Mouse (Mus musculus): ENCODE measurements around the gene Ccr5. TPM values are rescaled to one million over a fixed set of nuclear protein-coding genes. Genes with fewer than 3 reads are reported as not detected.

The Ccr5 gene
- 0.53 TPM for polyA plus RNA-seq (2014; fragmentation: Illumina TruSeq; extraction: RNeasy Lipid Tissue Mini Kit (QIAGEN cat#74804); ENCODE audit: low read depth, low replicate concordance)

GRCm38 (mm10) chr9:124121387-124122184, at the start of gene Ccr5:
Ccr5 (plus strand) TSS chr9:124121543.

DNA sequence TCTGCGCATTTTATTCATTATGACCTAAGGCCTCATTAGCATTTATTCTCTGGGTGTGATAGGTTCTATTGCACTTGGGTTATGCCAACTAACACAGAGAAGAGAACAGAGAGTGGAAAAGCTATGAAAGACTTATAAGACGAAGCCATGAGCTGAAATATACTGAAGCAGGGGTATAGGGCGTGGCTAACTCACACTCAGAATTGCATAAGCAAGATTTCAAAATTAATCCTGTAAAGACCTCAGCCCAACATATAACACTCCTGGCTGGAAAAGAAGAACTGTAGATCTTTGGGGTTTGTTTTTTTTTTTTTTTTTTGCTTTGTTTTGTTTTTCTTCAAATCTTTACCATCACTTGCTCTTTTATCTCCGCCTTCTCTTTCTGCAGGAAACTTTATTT, 19.6 kb upstream of the Ccr5 start, which contains the start of gene Ccr2:
Gene Ccr2 (plus strand): TSS at position 228 of the 400 bp plus-strand sequence.

Other genes with a start within 250 kb of the Ccr5 start
- gene Ccr1, start 152.9 kb upstream of the Ccr5 start, polyA plus RNA-seq (2014; fragmentation: Illumina TruSeq; extraction: RNeasy Lipid Tissue Mini Kit (QIAGEN cat#74804); ENCODE audit: low read depth, low replicate concordance): 0.20 TPM
- gene Ccr1l1, start 143.1 kb upstream of the Ccr5 start, polyA plus RNA-seq (2014; fragmentation: Illumina TruSeq; extraction: RNeasy Lipid Tissue Mini Kit (QIAGEN cat#74804); ENCODE audit: low read depth, low replicate concordance): not detected
- gene Ccr3, start 99.6 kb upstream of the Ccr5 start, polyA plus RNA-seq (2014; fragmentation: Illumina TruSeq; extraction: RNeasy Lipid Tissue Mini Kit (QIAGEN cat#74804); ENCODE audit: low read depth, low replicate concordance): 0.08 TPM
- 0.91 TPM for gene Ccr2, start 19.6 kb upstream of the Ccr5 start, polyA plus RNA-seq (2014; fragmentation: Illumina TruSeq; extraction: RNeasy Lipid Tissue Mini Kit (QIAGEN cat#74804); ENCODE audit: low read depth, low replicate concordance)
- 4.5 TPM for gene 2010315B03Rik, start 191.2 kb downstream of the Ccr5 start, polyA plus RNA-seq (2014; fragmentation: Illumina TruSeq; extraction: RNeasy Lipid Tissue Mini Kit (QIAGEN cat#74804); ENCODE audit: low read depth, low replicate concordance)

Data from testis, adult 10 weeks (tissue).